Mouse (Mus musculus) ES-CJ7 (cell line): Measurements from ENCODE around the gene Ak3.

Experiments used
- DNase-seq: peaks from one replicate; pipeline ENCODE4 v3.0.0; 2011; ENCODE audit warnings: low read depth, low spot score

The Ak3 gene

DNA sequence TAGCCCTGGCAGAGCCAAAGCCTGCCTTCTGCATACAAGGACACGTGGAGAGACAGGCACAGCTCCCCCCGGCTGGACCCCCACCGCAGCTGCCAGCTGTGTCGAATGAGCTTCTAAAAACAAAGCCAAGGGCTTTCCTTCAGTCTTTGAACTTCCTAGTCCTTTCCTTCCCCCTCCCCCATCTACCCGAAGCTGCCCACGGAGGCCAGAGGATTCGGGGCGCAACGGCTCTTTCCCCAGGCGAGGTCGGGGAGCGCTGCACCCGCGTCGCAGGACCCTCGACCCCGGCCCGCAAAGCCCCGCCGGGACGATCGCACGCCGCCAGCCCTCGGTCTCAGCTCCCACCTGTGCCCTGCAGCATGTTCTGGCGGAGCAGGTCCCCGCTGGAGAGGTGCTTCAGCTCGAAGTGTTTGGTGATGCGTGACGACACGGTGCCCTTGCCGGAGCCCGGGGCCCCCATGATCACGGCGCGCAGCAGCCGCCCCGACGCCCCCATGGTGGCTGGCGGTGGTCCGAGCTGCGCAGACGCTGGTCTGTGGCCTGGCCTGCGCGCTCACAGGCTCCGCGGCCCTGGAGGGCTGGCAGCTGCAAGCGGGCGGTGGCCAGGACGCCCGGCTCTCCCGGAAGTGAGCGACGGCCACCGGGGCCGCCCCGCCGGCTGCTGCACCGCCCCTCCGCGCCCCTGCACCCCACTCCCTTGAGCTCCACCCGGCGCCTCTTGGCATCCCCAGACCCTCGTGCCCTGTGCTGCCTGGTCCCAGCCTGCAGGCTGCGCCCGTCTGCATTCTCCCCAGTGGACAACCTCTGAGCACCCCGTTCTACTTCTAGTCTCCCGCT is at the start of gene Ak3:
Ak3 (minus strand) TSS at position 628 of the 837 bp plus-strand sequence.
- peak; percentile 40 for DNase-seq

DNA sequence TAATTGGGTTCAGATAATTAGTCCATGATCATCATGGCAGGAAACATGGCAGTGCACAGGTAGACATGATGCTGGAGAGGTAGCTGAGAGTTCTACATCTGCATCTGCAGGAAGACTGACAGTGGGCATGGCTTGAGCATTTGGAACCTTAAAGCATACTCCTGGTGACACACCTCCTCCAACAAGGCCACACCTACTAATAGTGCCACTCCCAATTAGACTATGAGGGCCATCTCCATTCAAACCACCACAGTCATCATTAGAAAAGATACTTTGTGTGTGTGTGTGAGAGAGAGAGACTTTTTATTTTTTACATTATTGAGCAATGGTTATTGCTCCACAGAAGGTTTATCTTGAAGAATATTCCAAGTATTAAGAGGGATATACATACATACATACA is 44.4 kb upstream of the Ak3 start:
- DNase-seq = no peak

DNA sequence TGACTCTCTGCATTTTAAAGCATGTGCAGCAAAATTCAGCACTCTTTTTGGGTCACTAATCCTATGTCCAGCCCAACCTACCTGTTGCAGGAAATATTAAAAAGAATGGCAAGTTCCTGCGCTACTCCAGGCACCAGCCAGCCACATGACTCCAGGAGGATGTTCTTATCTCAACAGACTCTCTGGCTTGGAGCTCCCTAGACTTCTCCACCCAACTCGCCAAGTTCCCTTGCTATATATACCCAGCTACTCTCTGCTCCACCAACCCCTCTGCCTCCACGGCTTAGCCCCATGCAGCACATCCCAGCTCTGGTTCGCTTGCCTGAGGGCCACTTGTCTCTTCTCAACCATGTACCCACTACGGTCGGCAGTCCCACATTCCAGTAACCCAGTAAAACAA is 40.9 kb upstream of the Ak3 start:
- no peak for DNase-seq

DNA sequence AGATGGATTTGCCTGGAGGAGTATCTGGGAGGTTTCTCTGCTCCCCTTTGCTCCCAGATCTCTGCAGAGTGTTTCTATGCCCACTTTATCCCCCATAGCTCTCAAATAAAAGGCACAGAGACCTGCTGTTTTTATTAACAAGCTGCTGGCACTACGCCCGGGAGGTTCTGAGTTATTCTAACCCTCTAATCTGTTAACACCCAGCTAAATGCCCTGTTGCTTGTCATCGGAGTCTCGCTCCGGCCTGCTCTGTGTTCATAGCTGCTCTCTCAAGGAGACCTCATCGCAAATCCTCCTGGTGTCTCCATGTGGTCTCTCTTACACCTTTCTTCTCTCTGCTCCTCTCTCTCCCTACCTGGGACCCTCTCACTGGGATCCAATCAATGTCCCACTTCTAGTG is 27.0 kb upstream of the Ak3 start:
- DNase-seq = no peak

DNA sequence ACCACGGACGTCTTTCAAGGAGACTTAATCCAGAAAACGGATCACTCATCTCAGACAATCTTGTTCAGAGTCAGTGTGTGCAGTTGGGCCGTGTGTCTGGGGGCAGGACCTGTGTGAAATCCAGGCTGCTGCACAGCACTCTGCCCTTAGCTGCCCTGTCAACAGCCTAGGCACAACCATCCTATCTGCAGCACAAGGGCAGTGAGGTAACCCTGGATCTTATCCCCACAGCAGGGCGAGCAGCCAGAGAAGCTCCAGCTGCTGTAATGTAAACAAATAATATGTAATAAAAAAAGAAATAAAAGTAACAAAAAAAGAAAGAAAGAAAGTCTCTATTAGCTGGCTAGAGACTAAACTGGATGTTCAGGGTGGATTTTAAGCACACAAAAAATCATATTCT is 21.4 kb upstream of the Ak3 start:
- no peak for DNase-seq

DNA sequence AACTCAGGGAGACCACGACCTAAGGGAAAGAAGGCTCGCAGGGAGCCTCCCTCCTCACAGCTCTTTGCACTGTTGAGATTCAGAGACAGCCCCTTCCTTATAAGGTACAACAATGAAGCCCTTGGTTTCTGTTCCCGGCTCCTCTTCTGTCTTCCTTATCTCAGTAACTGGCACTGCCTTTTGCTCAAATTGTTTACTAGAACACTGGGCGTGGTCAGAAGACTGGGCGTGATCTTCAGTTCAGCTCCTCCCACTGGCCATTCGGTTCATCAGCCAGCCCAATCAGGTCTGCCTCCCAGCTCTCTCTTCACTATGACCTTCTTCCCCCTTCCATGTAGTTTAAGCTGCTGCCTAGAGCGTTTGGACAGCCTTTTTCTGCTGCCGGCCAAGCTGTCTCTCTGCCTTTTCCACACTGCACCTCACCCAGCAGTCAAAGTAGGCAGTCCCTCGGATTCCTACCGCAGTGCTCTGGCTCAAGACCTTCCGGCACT is 19.3 kb upstream of the Ak3 start:
- peak; percentile 91 for DNase-seq

DNA sequence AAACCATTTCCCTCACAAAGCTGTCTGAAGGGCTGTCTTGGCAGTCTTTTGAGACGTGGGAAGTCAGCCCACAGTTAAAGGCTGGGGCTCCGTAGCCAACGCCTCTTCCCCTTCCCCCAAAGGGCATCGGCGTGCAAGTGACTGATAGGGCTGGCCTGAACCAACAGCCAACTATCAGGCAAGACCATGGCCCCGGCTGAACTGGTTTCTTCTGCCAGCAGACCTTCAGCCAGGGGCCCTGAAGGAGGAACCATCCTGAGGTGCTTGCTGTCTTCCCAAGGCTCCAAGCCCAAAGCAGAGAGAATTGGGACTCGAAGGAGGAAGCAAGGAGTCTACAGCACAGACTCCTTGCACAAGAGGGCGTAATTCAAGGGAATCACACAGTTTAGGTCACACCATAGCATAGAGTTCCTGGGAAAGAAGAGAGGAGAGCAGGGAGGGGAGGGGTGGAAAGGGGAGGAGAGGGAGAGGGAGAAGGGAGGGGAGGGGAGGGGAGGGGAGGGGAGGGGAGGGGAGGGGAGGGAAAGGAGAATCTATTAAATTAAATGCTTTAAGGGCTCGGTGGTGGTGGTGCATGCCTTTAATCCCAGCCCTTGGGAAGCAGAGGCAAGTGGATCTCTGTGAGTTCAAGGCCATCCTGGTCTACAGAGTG is 16.8 kb upstream of the Ak3 start:
- DNase-seq = peak; percentile 72

DNA sequence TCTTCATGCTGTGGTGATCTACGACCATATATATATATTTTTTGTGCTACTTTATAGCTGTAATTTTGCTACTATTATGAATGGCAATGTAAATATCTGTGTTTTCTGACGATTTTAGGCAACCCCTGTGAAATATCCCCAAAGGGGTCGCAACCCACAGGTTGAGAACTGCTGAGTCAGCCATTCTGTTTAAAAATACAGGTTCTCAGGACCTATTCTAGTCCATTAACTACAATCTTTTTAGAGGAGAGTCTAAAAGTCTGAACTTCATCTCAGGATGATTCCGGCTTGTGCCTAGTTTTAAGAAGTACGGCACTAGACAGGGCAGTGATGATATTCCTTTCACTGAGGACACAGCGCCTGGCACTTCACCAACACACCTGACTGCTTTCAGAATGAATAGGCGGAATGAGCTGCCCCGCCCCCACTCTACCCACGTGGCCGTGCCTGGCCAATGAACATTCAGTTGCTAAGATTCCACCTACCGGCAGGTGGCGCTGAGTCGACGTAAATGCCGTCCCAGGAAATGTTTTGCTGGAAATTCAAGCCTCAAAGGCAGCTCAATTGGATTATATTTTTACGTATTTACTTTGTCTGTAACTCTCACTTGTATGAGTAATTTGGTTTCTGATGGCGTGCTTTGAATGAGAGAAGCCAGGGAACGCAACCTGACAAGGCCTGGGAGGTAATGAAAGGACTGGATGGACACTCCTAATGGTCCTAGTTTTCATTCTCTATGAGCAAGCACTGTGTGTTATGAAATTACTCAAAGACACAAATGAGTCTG is 16.0 kb upstream of the Ak3 start:
- peak; percentile 86 for DNase-seq

DNA sequence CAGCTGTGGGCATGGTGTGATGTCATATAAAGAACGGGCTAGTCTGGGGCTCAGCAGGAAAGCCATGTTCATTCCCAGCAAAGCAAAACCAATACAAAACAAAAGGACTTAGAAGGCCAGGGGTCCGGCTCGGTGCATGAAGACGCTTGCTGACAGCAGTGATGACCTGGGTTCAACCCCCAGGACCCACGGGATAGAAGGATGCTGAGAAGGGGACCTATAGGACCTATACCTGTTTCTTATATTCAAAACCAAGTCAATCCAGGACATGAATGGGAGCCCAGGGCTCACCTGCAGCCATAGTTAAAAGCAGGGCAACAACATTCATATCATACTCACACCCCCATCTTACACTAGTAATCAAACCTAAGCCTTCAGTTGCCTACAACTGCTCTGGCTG is 15.2 kb upstream of the Ak3 start:
- no peak for DNase-seq

DNA sequence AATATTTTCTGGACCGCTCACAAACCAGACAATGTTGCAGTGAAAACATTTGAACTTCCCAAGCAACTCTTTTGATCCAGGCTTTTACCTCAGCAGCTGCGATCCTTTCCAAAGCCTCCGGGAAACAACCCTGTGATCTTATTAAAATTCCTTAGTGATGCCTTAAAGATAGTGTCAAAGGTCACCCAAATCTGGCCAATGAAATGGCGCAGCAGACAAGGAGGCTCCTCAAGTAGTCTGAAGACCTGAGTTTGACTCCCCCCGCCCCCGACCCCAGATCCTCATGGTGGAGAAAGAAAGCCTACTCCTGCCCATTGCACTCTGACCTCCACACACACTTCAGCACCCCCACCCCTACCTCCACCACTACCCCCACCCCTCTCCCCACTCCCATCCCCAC is 12.5 kb upstream of the Ak3 start:
- DNase-seq = peak; percentile 53

DNA sequence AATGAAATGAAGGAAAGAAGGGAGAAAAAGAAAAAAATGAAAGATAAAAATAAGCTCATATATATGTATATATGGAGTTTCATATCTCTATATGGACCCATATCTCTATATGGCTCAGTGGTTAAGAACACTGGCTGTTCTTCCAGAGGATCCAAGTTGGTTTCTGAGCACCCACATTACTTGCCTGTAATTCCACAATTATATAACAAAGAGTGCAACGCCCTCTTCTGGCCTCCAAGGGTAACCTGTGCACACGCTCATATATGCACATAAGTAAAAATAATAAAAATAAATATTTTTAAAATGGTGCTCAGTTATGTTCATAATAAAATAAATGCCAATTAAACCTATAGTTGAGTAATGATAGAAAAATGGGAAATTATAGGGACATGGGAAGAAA is 11.9 kb upstream of the Ak3 start:
- no peak for DNase-seq

DNA sequence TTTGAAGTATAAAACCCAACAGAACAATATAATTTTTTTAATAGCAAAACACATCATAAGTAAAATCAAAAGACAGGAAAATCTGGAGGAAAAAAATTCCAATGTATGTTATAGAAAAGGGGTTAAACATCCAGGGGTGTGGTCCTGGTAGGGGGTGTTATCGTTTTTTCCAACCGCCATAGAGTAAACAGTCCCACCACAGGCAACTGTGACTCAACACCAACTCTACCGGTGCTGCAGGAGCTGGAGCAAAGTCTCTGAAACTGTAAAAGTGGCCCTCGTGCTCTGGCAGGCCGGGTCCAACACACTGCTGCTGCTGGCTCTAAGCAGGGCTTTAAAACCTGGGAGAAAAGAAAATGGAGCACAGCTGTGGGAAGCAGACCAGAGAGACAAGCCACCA is 11.0 kb upstream of the Ak3 start:
- no peak for DNase-seq

DNA sequence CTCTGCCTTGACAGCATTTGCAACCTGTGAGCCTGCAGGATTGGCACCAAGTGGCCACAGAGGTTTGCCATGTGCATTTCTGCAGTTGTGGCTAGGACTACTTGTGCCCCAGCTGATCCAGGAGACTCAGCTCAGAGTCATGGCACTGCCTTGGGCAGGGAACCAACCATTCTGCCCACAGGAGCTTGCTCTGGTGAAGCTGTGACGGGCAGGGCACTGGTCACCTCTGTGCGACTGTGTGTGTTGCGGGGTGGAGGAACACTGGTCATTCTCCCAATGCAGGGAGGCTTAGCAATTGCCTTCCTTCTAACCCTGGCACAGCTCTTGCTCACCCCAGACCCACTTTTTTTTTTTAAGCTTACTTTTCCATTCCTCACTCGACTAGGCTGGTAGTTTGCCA is 7.7 kb upstream of the Ak3 start:
- no peak for DNase-seq

DNA sequence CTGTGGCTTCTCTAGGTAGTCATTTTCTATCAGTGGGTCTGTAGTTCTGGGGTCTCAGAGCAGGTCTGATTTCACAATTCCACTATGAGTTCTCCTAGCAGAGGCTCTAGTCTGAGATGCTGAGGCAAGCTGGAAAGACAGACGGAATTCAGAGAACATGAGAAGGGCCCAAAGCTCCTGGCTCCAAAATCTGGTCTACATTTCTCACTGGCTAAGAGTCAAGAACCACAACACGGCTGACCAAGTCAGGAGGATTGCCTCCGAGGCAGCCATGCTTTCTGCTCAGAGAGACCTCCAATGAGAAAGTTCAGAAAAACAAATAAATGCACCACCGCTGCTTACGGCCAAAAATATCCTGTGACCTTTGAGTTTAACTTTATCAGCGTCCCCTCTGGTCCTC is 6.8 kb upstream of the Ak3 start:
- DNase-seq = no peak

DNA sequence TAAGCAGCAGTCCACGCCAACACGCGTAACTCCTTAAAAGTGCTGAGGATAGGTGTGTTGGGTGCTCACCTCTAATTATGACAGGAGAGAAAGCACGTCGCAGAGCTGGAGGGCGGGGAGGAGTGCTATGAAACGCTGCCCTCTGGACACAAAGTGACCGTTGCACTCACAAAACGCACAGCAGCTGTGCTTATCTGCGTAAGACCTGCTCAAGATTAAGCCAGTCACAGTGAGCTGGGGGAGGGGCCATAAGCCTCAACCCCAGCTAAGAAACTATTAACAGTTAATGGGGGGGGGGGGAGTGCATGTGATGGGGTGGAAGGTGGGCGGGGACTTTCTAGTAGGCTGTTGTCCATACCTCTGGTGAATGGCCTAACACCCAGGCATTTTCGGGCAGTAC is 5.0 kb upstream of the Ak3 start:
- no peak for DNase-seq

DNA sequence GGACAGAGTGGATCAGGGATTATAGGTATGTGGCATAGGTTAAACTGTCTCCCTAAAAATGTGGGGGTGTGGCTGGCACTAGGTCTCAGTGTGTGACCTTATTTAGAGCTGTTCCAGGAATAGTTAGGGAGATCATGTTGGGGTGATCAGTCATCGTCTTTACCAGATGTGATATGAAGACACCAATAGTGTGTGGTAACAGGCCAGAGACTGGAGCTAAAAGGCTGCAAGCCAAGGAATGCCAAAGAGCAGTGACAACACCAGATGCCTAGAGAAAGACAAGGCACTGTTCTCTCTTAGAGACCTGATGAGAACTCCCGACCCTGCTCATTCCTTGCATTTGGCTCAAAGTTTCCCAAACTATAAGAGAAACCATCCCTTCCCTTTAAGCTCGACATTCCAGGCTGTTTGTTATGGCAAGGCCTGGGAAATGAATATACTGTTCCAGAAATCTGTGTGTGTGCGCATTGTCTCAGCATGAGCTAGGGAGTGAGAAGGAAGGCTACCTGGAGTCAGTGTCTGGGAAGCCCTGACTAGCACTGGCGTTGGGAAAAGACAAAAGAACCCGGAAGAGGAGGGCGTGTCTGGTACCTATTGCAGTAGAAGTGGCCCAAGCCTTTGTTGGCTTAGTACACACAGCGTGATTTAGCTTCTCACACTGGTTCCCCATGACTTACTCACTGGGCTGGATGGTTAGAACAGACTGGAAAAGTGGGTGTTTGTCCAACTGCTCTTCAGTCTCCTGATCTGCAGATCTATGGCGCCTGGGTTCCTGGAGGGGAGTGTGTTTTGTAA is 2.6 kb upstream of the Ak3 start:
- peak; percentile 49 for DNase-seq

DNA sequence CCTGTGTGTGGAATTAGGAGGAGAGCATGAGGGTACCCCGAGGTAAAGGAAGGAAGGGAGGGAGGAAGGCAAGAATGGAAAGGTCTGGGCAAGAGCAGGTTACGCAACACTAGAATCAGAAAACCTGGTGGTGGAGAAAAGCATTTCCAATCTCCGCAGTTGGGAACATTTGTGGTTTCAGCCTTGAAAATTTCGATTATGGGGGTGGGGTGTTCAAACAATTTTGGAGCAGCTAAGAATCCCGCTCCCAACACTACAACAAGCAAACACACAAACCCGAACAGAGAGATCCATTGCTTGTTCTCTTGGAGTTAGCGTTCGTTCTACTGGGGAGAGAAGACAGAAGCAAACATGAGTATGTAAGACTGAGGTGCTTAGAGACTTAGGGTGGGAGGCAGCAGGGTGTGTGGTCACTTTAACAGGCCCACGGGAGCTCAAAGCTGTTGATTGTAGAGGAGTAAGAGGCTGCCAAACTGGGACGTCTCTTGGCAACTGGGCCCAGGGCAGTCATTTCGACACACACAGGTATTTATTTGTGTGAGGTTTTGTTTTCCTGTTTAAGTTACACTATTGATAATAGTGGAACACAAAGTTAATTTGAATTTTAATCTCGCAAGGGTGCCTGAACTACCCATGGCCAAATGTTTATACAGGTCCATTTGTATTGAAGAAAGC is 1.8 kb upstream of the Ak3 start:
- no peak for DNase-seq

DNA sequence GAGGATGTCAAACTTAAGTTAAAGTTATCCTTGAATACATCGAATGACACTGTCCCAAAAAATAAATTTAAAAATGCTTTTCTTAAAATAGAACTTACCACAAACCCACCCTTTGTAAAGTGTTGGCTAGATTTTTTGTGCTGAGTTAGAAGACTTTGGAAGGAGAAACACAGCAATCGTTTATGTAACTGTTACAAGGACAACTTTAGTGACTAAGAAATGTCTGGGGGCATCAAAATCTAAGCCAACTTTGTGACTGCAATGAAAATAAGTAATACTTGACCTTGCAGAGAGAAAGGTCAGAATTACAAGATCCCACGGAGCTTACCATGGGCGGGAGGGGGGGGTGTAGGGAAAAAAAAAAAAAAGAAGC is 814 bp downstream of the Ak3 start:
- no peak for DNase-seq

DNA sequence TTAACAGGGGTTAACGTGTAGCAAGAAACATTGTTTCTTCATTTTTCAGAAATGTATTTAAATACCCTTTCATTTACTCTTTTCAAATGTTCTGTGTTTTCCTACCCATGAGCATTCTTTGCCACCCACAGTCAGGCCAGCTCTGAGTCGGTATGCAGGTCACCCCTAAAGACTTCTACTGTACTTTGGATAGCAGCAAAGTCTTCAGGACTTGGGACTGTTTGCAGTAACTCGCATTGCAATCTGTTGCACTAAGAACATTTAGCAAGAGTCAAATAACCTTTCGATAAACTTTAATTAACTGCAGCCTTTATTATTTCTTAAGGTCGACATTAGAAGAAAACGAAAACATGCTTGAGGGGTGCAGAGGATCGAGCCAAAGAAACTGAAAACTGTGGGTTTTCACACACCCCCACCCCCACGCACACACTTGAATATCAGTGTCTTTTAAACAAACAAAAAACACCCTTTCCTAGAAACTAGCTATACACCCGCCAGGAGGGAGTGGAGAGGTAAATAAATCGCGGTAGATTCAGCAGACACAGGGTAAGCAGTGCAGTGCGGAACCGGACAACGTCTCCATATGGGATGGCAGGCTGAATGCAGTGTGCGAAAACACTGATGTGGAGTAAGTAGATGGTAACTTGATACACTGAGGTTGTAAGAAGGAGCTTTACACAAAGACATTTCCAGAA is 1.7 kb downstream of the Ak3 start:
- no peak for DNase-seq

DNA sequence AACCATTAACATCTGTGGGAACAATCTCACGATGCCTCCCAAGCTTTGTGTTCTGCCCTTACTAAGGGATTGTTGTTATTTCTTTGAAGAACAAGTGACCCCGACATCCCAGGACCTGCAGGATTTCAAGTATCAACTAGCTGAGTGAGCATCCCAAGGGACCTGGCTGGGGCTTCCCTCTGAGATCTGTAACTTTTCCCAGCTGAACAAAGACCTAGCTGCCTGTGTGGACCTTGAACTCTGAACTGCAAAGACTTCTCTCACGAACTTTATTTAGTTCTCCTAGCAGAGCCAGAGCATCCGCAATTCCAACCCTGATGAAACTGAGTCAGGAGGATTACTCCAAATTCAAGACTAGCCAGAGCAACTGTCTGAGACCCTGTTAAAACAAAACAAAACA is 2.4 kb downstream of the Ak3 start:
- DNase-seq = no peak
